35 mouse cellular contexts compared by ENCODE assay signal in genomic region chr12:111494931-111495330, GRCm38 (mm10). TPM values are rescaled to one million over a fixed set of nuclear protein-coding genes. Genes with fewer than 3 reads are reported as not detected.
"Had no signal": no experiment of that assay in that cellular context is flagged by ENCODE, and none has a peak within 500 bp of the region (broad histone marks: within the 10 kb centered on the region; RNA-seq: fewer than 3 reads in every experiment).

No protein-coding gene starts in this region.

- H3K27ac ChIP-seq: left cerebral cortex, adult 2 months; limb, embryonic 10.5 days; limb, embryonic 12.5 days; limb, embryonic 13.5 days; limb, embryonic 15.5 days; liver, embryonic 12.5 days; liver, embryonic 13.5 days; liver, embryonic 14.5 days; liver, embryonic 15.5 days; lung, embryonic 15.5 days; macrophage; midbrain, embryonic 10.5 days; midbrain, embryonic 12.5 days; midbrain, embryonic 13.5 days; midbrain, embryonic 15.5 days; neural tube, embryonic 12.5 days; neural tube, embryonic 13.5 days had no signal

- DNase-seq: left cerebral cortex, postnatal 4 days; liver, embryonic 13.5 days; lung, adult 18-20 months; lung, adult 2 months; lung, embryonic 14.5 days; lung, postnatal 10 days; lung, postnatal 14 days; lung, postnatal 36 days; lung, postnatal 4 days; midbrain, embryonic 14.5 days had no signal

- H3K4me3 ChIP-seq: left cerebral cortex, adult 2 months; limb, embryonic 10.5 days; limb, embryonic 12.5 days; limb, embryonic 13.5 days; limb, embryonic 15.5 days; liver, embryonic 12.5 days; liver, embryonic 13.5 days; liver, embryonic 15.5 days; lung, embryonic 15.5 days; midbrain, embryonic 10.5 days; midbrain, embryonic 12.5 days; midbrain, embryonic 13.5 days; midbrain, embryonic 15.5 days; myocyte; neural tube, embryonic 12.5 days; neural tube, embryonic 13.5 days had no signal

- H3K4me2 ChIP-seq: limb, embryonic 12.5 days; limb, embryonic 13.5 days; limb, embryonic 15.5 days; liver, embryonic 11.5 days; liver, embryonic 12.5 days; liver, embryonic 13.5 days; liver, embryonic 15.5 days; lung, embryonic 14.5 days; lung, embryonic 15.5 days; midbrain, embryonic 11.5 days; midbrain, embryonic 12.5 days; midbrain, embryonic 13.5 days; midbrain, embryonic 15.5 days; neural tube, embryonic 12.5 days; neural tube, embryonic 13.5 days had no signal

- H3K27me3 ChIP-seq: limb, embryonic 12.5 days; limb, embryonic 15.5 days; lung, embryonic 15.5 days; midbrain, embryonic 12.5 days; midbrain, embryonic 13.5 days; midbrain, embryonic 15.5 days; neural tube, embryonic 12.5 days had no signal

- H3K9me3 ChIP-seq: limb, embryonic 10.5 days; limb, embryonic 12.5 days; limb, embryonic 13.5 days; limb, embryonic 15.5 days; liver, embryonic 13.5 days; liver, embryonic 15.5 days; lung, embryonic 15.5 days; midbrain, embryonic 10.5 days; midbrain, embryonic 12.5 days; midbrain, embryonic 13.5 days; midbrain, embryonic 15.5 days; neural tube, embryonic 12.5 days had no signal

- ATAC-seq: liver, embryonic 12.5 days; lung, postnatal 0 days; midbrain, embryonic 13.5 days; midbrain, embryonic 15.5 days; midbrain, embryonic 16.5 days had no signal

- H3K9ac ChIP-seq: limb, embryonic 12.5 days; limb, embryonic 13.5 days; limb, embryonic 15.5 days; liver, embryonic 12.5 days; liver, embryonic 13.5 days; liver, embryonic 14.5 days; liver, embryonic 15.5 days; lung, embryonic 14.5 days; lung, embryonic 15.5 days; midbrain, embryonic 12.5 days; midbrain, embryonic 13.5 days; midbrain, embryonic 15.5 days; neural tube, embryonic 12.5 days; neural tube, embryonic 13.5 days had no signal

- H3K36me3 ChIP-seq: limb, embryonic 10.5 days; limb, embryonic 12.5 days; limb, embryonic 13.5 days; limb, embryonic 15.5 days; liver, embryonic 12.5 days; liver, embryonic 13.5 days; liver, embryonic 15.5 days; lung, embryonic 15.5 days; midbrain, embryonic 10.5 days; midbrain, embryonic 12.5 days; midbrain, embryonic 13.5 days; midbrain, embryonic 15.5 days; neural tube, embryonic 12.5 days; neural tube, embryonic 13.5 days had no signal

- H3K4me1 ChIP-seq: limb, embryonic 10.5 days; limb, embryonic 12.5 days; limb, embryonic 13.5 days; limb, embryonic 15.5 days; liver, embryonic 12.5 days; liver, embryonic 15.5 days; lung, embryonic 15.5 days; midbrain, embryonic 13.5 days; midbrain, embryonic 15.5 days; neural tube, embryonic 12.5 days had no signal

RNA-seq across cellular contexts. Expression of gene Gm266, which starts 9.3 kb away (rescaled TPM):
- total RNA-seq: liver, adult 2 months; megakaryocyte progenitor cell, adult 5-6 weeks; megakaryocyte-erythroid progenitor cell, adult 5-6 weeks; monocyte, adult 5-6 weeks had no signal
- polyA plus RNA-seq: liver, adult 2 months; macrophage had no signal
